Mouse (Mus musculus): ENCODE measurements around the gene Cfl1. TPM values are rescaled to one million over a fixed set of nuclear protein-coding genes. Genes with fewer than 3 reads are reported as not detected.

Cfl1 gene
- polyA plus RNA-seq, 1 experiment from 2014 or later, result 2,829 TPM

- Histone ChIP-seq H3K4me1 (0 out of 2 replicates have a peak, but pooled peaks cover 6% of the 10 kb centered on the region), H3K4me3 (no peak within 1 kb of the TSS), H3K27ac (no peak within 1 kb of the TSS), H3K9me3 (no peaks in the 10 kb centered on the region), H3K27me3 (ENCODE audit: insufficient read depth, poor library complexity, severe bottlenecking) (no peaks in the 10 kb centered on the region), H3K36me3 (peaks cover 7% of the 10 kb centered on the region; the same call in 1 of the 2 replicates)
- WGBS, result 57% methylated on average over 14 of the region's 17 CpGs
- DNase-seq (ENCODE audit: low spot score), result no peak
Measured at GRCm38 (mm10) chr19:5503687-5504086, 13.4 kb downstream of the Cfl1 start, which contains the start of gene 1700020D05Rik. Gene 1700020D05Rik (minus strand): TSS chr19:5503787.

GRCm38 (mm10) chr19:5510031-5511026, 20.1 kb downstream of the Cfl1 start, which contains the start of gene Snx32:
Gene Snx32 (minus strand): TSS chr19:5510538.
- Histone ChIP-seq H3K4me3 (peak within 1 kb of the TSS; percentile 68), H3K27me3 (ENCODE audit: insufficient read depth, poor library complexity, severe bottlenecking) (no peaks in the 10 kb centered on the region), H3K27ac (peak within 1 kb of the TSS; percentile 89), H3K9me3 (no peaks in the 10 kb centered on the region), H3K36me3 (no peaks in the 10 kb centered on the region; the same call in 1 of the 2 replicates), H3K4me1 (peaks cover 27% of the 10 kb centered on the region)
- WGBS, result 2% methylated on average over 47 of the region's 47 CpGs
- peak; percentile 99 for DNase-seq (ENCODE audit: low spot score)

GRCm38 (mm10) chr19:5511074-5511632, 20.9 kb downstream of the Cfl1 start:
- Histone ChIP-seq H3K4me3 (peak overlapping the region; percentile 68), H3K9me3 (no peaks in the 10 kb centered on the region), H3K27ac (peak overlapping the region; percentile 89), H3K27me3 (ENCODE audit: insufficient read depth, poor library complexity, severe bottlenecking) (no peaks in the 10 kb centered on the region), H3K36me3 (no peaks in the 10 kb centered on the region; the same call in 1 of the 2 replicates), H3K4me1 (peaks cover 25% of the 10 kb centered on the region)
- WGBS, result 49% methylated on average over 15 of the region's 15 CpGs
- DNase-seq (ENCODE audit: low spot score), result no peak

- no peak for DNase-seq (ENCODE audit: low spot score)
- Histone ChIP-seq H3K4me3 (no peak overlapping the region), H3K36me3 (no peaks in the 10 kb centered on the region; the same call in 1 of the 2 replicates), H3K27me3 (ENCODE audit: insufficient read depth, poor library complexity, severe bottlenecking) (no peaks in the 10 kb centered on the region), H3K9me3 (no peaks in the 10 kb centered on the region), H3K4me1 (peaks cover 24% of the 10 kb centered on the region), H3K27ac (no peak overlapping the region)
- WGBS, result 75% methylated on average over 12 of the region's 12 CpGs
Measured at GRCm38 (mm10) chr19:5512091-5513004, 22.1 kb downstream of the Cfl1 start.

- Histone ChIP-seq H3K27ac (no peak overlapping the region), H3K36me3 (no peaks in the 10 kb centered on the region; the same call in 1 of the 2 replicates), H3K27me3 (ENCODE audit: insufficient read depth, poor library complexity, severe bottlenecking) (no peaks in the 10 kb centered on the region), H3K9me3 (no peaks in the 10 kb centered on the region), H3K4me1 (peaks cover 24% of the 10 kb centered on the region), H3K4me3 (no peak overlapping the region)
- DNase-seq (ENCODE audit: low spot score), result no peak
- WGBS, result 81% methylated on average over 3 of the region's 3 CpGs
Measured at GRCm38 (mm10) chr19:5513005-5513349, 22.7 kb downstream of the Cfl1 start.

- Histone ChIP-seq H3K4me1 (peaks cover 6% of the 10 kb centered on the region; the same call in 1 of the 2 replicates), H3K4me3 (no peak overlapping the region), H3K36me3 (no peaks in the 10 kb centered on the region), H3K27ac (no peak overlapping the region), H3K9me3 (no peaks in the 10 kb centered on the region), H3K27me3 (ENCODE audit: insufficient read depth, poor library complexity, severe bottlenecking) (no peaks in the 10 kb centered on the region)
- no peak for DNase-seq (ENCODE audit: low spot score)
- 85% methylated on average over 7 of the region's 7 CpGs for WGBS
Measured at GRCm38 (mm10) chr19:5515840-5516777, 25.9 kb downstream of the Cfl1 start.

- 0 out of 2 replicates have a peak, but pooled peaks cover 4% of the 10 kb centered on the region for H3K4me1 ChIP-seq
- no peaks in the 10 kb centered on the region for H3K36me3 ChIP-seq
- H3K4me3 ChIP-seq, result no peak overlapping the region
- DNase-seq (ENCODE audit: low spot score), result no peak
- 79% methylated on average over 8 of the region's 8 CpGs for WGBS
- no peaks in the 10 kb centered on the region for H3K27me3 ChIP-seq (ENCODE audit: insufficient read depth, poor library complexity, severe bottlenecking)
- H3K27ac ChIP-seq, result no peak overlapping the region
- H3K9me3 ChIP-seq, result no peaks in the 10 kb centered on the region
Measured at GRCm38 (mm10) chr19:5516906-5517505, 26.8 kb downstream of the Cfl1 start.

- Histone ChIP-seq H3K27ac (no peak overlapping the region), H3K27me3 (ENCODE audit: insufficient read depth, poor library complexity, severe bottlenecking) (no peaks in the 10 kb centered on the region), H3K4me3 (no peak overlapping the region), H3K4me1 (no peaks in the 10 kb centered on the region), H3K9me3 (no peaks in the 10 kb centered on the region), H3K36me3 (no peaks in the 10 kb centered on the region)
- DNase-seq (ENCODE audit: low spot score), result no peak
- 83% methylated on average over 3 of the region's 3 CpGs for WGBS
Measured at GRCm38 (mm10) chr19:5518721-5519120, 28.5 kb downstream of the Cfl1 start.

GRCm38 (mm10) chr19:5525204-5525603, 34.9 kb downstream of the Cfl1 start:
- Histone ChIP-seq H3K27ac (no peak overlapping the region), H3K4me3 (no peak overlapping the region), H3K36me3 (no peaks in the 10 kb centered on the region), H3K27me3 (ENCODE audit: insufficient read depth, poor library complexity, severe bottlenecking) (peaks cover 2% of the 10 kb centered on the region), H3K9me3 (no peaks in the 10 kb centered on the region), H3K4me1 (peaks cover 11% of the 10 kb centered on the region)
- 68% methylated on average over 5 of the region's 5 CpGs for WGBS
- no peak for DNase-seq (ENCODE audit: low spot score)

- 20% methylated on average over 20 of the region's 20 CpGs for WGBS
- Histone ChIP-seq H3K4me1 (peaks cover 11% of the 10 kb centered on the region), H3K27ac (no peak overlapping the region), H3K9me3 (no peaks in the 10 kb centered on the region), H3K4me3 (peak overlapping the region; percentile 27), H3K27me3 (ENCODE audit: insufficient read depth, poor library complexity, severe bottlenecking) (peaks cover 30% of the 10 kb centered on the region), H3K36me3 (no peaks in the 10 kb centered on the region)
- DNase-seq (ENCODE audit: low spot score), result peak; percentile 97
Measured at GRCm38 (mm10) chr19:5529325-5530137, 39.3 kb downstream of the Cfl1 start.

GRCm38 (mm10) chr19:5530138-5530524, 39.9 kb downstream of the Cfl1 start:
- no peak overlapping the region for H3K27ac ChIP-seq
- no peaks in the 10 kb centered on the region for H3K36me3 ChIP-seq
- peaks cover 30% of the 10 kb centered on the region for H3K27me3 ChIP-seq (ENCODE audit: insufficient read depth, poor library complexity, severe bottlenecking)
- no peaks in the 10 kb centered on the region for H3K9me3 ChIP-seq
- peaks cover 11% of the 10 kb centered on the region for H3K4me1 ChIP-seq
- no peak for DNase-seq (ENCODE audit: low spot score)
- 74% methylated on average over 7 of the region's 7 CpGs for WGBS
- no peak overlapping the region for H3K4me3 ChIP-seq
